ENCODE assay signal across 8 mouse cellular contexts in genomic region chr16:43168506-43168905, GRCm38 (mm10).
A peak's percentile ranks its signal among the peaks of the same experiment; 100 is the strongest.
DNase-seq lines count a peak whose midpoint lies in the region; ATAC-seq and TF ChIP-seq lines count a peak whose summit lies in the region.

No protein-coding gene starts in this region.

- H3K9ac ChIP-seq in kidney, postnatal 0 days (ENCODE audit: low read depth, low read length) = no peak overlapping the region
- no peak overlapping the region for H3K9ac ChIP-seq in hindbrain, embryonic 14.5 days

- intact Hi-C loops in gastrocnemius, adult 2 months (cut with DNase I) = loop anchor here (10.0 kb wide), 1 partner anchor 334 kb away; no protein-coding TSS in a partner anchor
- intact Hi-C loops in gastrocnemius, postnatal 14 days (cut with DNase I; ENCODE audit: low total_unique reads) = loop anchor here (10.0 kb wide), 1 partner anchor 334 kb away; no protein-coding TSS in a partner anchor
- intact Hi-C loops in left cerebral cortex, postnatal 25 days (cut with DNase I) = loop anchor here (5.0 kb wide), 1 partner anchor 331 kb away; no protein-coding TSS in a partner anchor

- no peaks in the 10 kb centered on the region for H3K9me3 ChIP-seq in kidney, postnatal 0 days (replicated peaks; ENCODE audit: low read length)
- H3K9me3 ChIP-seq in hindbrain, embryonic 14.5 days (ENCODE audit: control insufficient read depth, low read length) = no peaks in the 10 kb centered on the region

- TF ChIP-seq CTCF in gastrocnemius, adult 2 months (IDR thresholded peaks at IDR 0.05) = peak; percentile 61
- TF ChIP-seq CTCF in kidney, postnatal 0 days (IDR thresholded peaks at IDR 0.05; ENCODE audit: low read depth) = peak; percentile 72

- DNase-seq in gastrocnemius, adult 2 months = no peak
- no peak for DNase-seq in gastrocnemius, postnatal 14 days
- DNase-seq in 416B (ENCODE audit: low read depth) = peak; percentile 79
- DNase-seq in adrenal gland, postnatal 14 days = peak; percentile 34
- peak; percentile 59 for DNase-seq in kidney, postnatal 0 days (ENCODE audit: low spot score)
- no peak for DNase-seq in ovary, postnatal 10 days (ENCODE audit: low spot score)
- DNase-seq in hindbrain, embryonic 14.5 days (ENCODE audit: low spot score) = no peak
- no peak for DNase-seq in left cerebral cortex, postnatal 25 days (ENCODE audit: low spot score in 2 of 2)

- H3K36me3 ChIP-seq in kidney, postnatal 0 days (ENCODE audit: insufficient read depth, low read length) = no peaks in the 10 kb centered on the region
- no peaks in the 10 kb centered on the region for H3K36me3 ChIP-seq in hindbrain, embryonic 14.5 days (replicated peaks; ENCODE audit: control insufficient read depth, insufficient read depth)

- H3K27me3 ChIP-seq in kidney, postnatal 0 days (ENCODE audit: insufficient read depth, low read length) = no peaks in the 10 kb centered on the region
- H3K27me3 ChIP-seq in hindbrain, embryonic 14.5 days (ENCODE audit: control insufficient read depth, insufficient read depth, low read length) = no peaks in the 10 kb centered on the region

- no peaks in the 10 kb centered on the region for H3K4me1 ChIP-seq in kidney, postnatal 0 days (replicated peaks; ENCODE audit: insufficient read depth, low read length)
- no peaks in the 10 kb centered on the region for H3K4me1 ChIP-seq in hindbrain, embryonic 14.5 days (replicated peaks; ENCODE audit: control insufficient read depth, insufficient read depth, low read length)

- no peak overlapping the region for H3K27ac ChIP-seq in gastrocnemius, adult 2 months
- H3K27ac ChIP-seq in kidney, postnatal 0 days = no peak overlapping the region
- no peak overlapping the region for H3K27ac ChIP-seq in hindbrain, embryonic 14.5 days

- no peak overlapping the region for H3K4me2 ChIP-seq in kidney, postnatal 0 days (ENCODE audit: low read length)
- H3K4me2 ChIP-seq in hindbrain, embryonic 14.5 days (replicated peaks) = no peak overlapping the region

- no peak for ATAC-seq in kidney, postnatal 0 days (replicated peaks; ENCODE audit: low FRiP score, low read depth)
- no peak for ATAC-seq in hindbrain, embryonic 14.5 days (ENCODE audit: low FRiP score)

- no peak overlapping the region for H3K4me3 ChIP-seq in gastrocnemius, adult 2 months
- no peak overlapping the region for H3K4me3 ChIP-seq in kidney, postnatal 0 days (replicated peaks; ENCODE audit: low read depth, low read length)
- H3K4me3 ChIP-seq in hindbrain, embryonic 14.5 days (replicated peaks; ENCODE audit: low read length) = no peak overlapping the region

- 66% methylated on average over 4 of the region's 4 CpGs for WGBS in kidney, postnatal 0 days
- WGBS in hindbrain, embryonic 14.5 days = 45% methylated on average over 4 of the region's 4 CpGs

Comparison
In these comparisons a context has a peak if more than half of its experiments do, and no peak if none do; other contexts are left out.
1. DNase-seq: peak in 416B (single experiment), adrenal gland, postnatal 14 days (single experiment) and kidney, postnatal 0 days (single experiment); none in gastrocnemius, adult 2 months (single experiment), gastrocnemius, postnatal 14 days (single experiment), ovary, postnatal 10 days (single experiment), hindbrain, embryonic 14.5 days (single experiment) and left cerebral cortex, postnatal 25 days (0 of 2).